Mouse (Mus musculus): ENCODE data around the gene Arel1. TPM values are rescaled to one million over a fixed set of nuclear protein-coding genes. Genes with fewer than 3 reads are reported as not detected.

The Arel1 gene
- polyA plus RNA-seq, 1 experiment from 2014 or later, result 8.8 TPM

DNA sequence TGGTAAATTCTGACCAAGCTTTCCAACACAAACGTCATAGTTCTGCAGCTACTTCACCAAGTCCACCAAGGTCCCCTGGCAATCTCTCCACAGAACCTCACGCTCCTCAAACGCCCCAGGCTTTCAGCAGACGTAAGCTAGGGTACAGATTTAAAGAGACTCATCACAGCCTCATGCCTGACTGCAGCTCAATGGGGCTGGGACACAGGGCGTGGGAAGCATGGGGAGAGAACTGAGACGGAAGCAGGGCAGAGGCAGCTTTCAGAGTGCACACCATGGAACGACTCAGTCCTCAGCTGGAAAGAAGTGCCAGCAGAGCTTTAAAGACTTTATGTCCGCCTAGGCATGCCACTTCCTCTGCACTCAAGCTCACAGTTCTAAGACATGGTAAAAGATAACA lies 19.2 kb downstream of the Arel1 start:
- no peaks in the 10 kb centered on the region for H3K4me1 ChIP-seq (replicated peaks; ENCODE audit: insufficient read depth, low read length)
- ATAC-seq (replicated peaks; ENCODE audit: low FRiP score, low read depth) (no peak), DNase-seq (ENCODE audit: low spot score) (no peak)
- H3K27me3 ChIP-seq (ENCODE audit: insufficient read depth, low read length), result no peaks in the 10 kb centered on the region
- TF ChIP-seq CTCF (IDR thresholded peaks at IDR 0.05; ENCODE audit: low read depth), result no peak
- H3K4me3 ChIP-seq (replicated peaks; ENCODE audit: low read depth, low read length), result no peak overlapping the region
- no peaks in the 10 kb centered on the region for H3K9me3 ChIP-seq (replicated peaks; ENCODE audit: low read length)
- no peak overlapping the region for H3K4me2 ChIP-seq (ENCODE audit: low read length)
- H3K36me3 ChIP-seq (ENCODE audit: insufficient read depth, low read length), result no peaks in the 10 kb centered on the region
- no peak overlapping the region for H3K27ac ChIP-seq
- 72% methylated on average over 8 of the region's 8 CpGs for WGBS
- no peak overlapping the region for H3K9ac ChIP-seq (ENCODE audit: low read depth, low read length)

DNA sequence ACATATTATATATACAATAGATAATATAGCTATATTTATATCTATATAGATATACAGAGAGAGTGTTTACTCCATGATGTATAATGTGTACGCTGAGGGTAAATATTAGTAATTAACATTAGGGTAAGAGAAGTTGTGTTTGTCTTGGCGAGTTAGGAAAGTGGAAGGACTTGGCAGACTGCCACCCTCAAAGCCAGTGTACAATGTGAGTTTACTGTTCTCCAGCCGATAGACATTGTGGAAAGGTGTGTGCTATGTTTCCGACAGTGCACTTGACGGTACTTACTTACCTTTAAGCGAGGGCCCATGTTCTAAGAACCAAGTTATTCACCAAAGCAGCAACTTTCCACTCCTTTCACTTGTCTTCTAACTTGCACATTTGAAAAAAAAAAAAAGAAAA lies 19.9 kb downstream of the Arel1 start:
- H3K4me2 ChIP-seq (ENCODE audit: low read length), result no peak overlapping the region
- DNase-seq (ENCODE audit: low spot score) (no peak), ATAC-seq (replicated peaks; ENCODE audit: low FRiP score, low read depth) (no peak)
- H3K9ac ChIP-seq (ENCODE audit: low read depth, low read length), result no peak overlapping the region
- H3K36me3 ChIP-seq (ENCODE audit: insufficient read depth, low read length), result 0 out of 2 replicates have a peak, but pooled peaks cover under 1% of the 10 kb centered on the region
- no peak overlapping the region for H3K27ac ChIP-seq
- no peaks in the 10 kb centered on the region for H3K27me3 ChIP-seq (ENCODE audit: insufficient read depth, low read length)
- WGBS, result 81% methylated on average over 6 of the region's 6 CpGs
- no peak for TF ChIP-seq CTCF (IDR thresholded peaks at IDR 0.05; ENCODE audit: low read depth)
- no peaks in the 10 kb centered on the region for H3K4me1 ChIP-seq (replicated peaks; ENCODE audit: insufficient read depth, low read length)
- H3K4me3 ChIP-seq (replicated peaks; ENCODE audit: low read depth, low read length), result no peak overlapping the region
- no peaks in the 10 kb centered on the region for H3K9me3 ChIP-seq (replicated peaks; ENCODE audit: low read length)

DNA sequence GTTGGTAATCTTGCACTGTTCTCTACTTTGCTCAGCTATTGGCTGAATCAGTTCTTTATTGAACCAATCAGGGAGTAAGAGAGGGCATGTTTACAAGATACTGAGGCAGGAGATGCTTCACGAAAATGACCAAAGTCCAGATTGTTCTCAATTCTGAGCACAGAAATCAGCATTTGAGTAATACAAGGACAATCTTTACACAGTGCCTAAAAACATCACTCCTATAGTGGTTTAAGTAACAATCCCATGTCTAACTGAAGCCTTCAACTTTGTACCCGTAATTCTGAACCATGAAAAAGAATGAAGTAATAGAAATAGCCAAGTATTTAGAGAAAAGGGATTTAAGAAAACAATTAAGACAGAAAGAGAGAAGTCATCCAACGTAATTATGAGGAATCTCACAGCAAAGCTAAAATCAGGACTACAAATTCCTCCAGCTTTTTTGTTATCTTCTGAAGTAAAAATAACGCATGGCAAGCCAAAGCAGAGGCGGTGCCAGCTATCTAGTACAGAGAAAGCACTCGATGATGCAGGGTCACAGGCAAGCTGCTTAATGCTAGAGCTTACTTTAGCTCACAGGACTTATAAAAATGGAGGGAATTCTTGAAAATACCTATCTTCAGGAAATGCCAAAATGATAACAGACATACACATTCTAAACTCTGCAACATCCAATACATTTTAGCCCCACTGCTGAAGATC lies 22.0 kb downstream of the Arel1 start:
- TF ChIP-seq CTCF (IDR thresholded peaks at IDR 0.05; ENCODE audit: low read depth), result no peak
- ATAC-seq (replicated peaks; ENCODE audit: low FRiP score, low read depth) (no peak), DNase-seq (ENCODE audit: low spot score) (no peak)
- no peak overlapping the region for H3K4me2 ChIP-seq (ENCODE audit: low read length)
- WGBS, result 92% methylated on average over 6 of the region's 6 CpGs
- H3K27me3 ChIP-seq (ENCODE audit: insufficient read depth, low read length), result no peaks in the 10 kb centered on the region
- no peaks in the 10 kb centered on the region for H3K9me3 ChIP-seq (replicated peaks; ENCODE audit: low read length)
- no peaks in the 10 kb centered on the region for H3K4me1 ChIP-seq (replicated peaks; ENCODE audit: insufficient read depth, low read length)
- H3K4me3 ChIP-seq (replicated peaks; ENCODE audit: low read depth, low read length), result no peak overlapping the region
- no peak overlapping the region for H3K9ac ChIP-seq (ENCODE audit: low read depth, low read length)
- no peak overlapping the region for H3K27ac ChIP-seq
- H3K36me3 ChIP-seq (ENCODE audit: insufficient read depth, low read length), result 0 out of 2 replicates have a peak, but pooled peaks cover 3% of the 10 kb centered on the region

GRCm38 (mm10) chr12:84947894-84948583 lies 22.7 kb downstream of the Arel1 start:
- Histone ChIP-seq H3K4me1 (replicated peaks; ENCODE audit: insufficient read depth, low read length) (no peaks in the 10 kb centered on the region), H3K27ac (no peak overlapping the region), H3K27me3 (ENCODE audit: insufficient read depth, low read length) (no peaks in the 10 kb centered on the region), H3K9ac (ENCODE audit: low read depth, low read length) (no peak overlapping the region), H3K4me2 (ENCODE audit: low read length) (no peak overlapping the region), H3K9me3 (replicated peaks; ENCODE audit: low read length) (no peaks in the 10 kb centered on the region), H3K4me3 (replicated peaks; ENCODE audit: low read depth, low read length) (no peak overlapping the region), H3K36me3 (ENCODE audit: insufficient read depth, low read length) (0 out of 2 replicates have a peak, but pooled peaks cover 3% of the 10 kb centered on the region)
- ATAC-seq (replicated peaks; ENCODE audit: low FRiP score, low read depth), result no peak
- WGBS, result 77% methylated on average over 2 of the region's 2 CpGs
- no peak for TF ChIP-seq CTCF (IDR thresholded peaks at IDR 0.05; ENCODE audit: low read depth)
- no peak for DNase-seq (ENCODE audit: low spot score)

DNA sequence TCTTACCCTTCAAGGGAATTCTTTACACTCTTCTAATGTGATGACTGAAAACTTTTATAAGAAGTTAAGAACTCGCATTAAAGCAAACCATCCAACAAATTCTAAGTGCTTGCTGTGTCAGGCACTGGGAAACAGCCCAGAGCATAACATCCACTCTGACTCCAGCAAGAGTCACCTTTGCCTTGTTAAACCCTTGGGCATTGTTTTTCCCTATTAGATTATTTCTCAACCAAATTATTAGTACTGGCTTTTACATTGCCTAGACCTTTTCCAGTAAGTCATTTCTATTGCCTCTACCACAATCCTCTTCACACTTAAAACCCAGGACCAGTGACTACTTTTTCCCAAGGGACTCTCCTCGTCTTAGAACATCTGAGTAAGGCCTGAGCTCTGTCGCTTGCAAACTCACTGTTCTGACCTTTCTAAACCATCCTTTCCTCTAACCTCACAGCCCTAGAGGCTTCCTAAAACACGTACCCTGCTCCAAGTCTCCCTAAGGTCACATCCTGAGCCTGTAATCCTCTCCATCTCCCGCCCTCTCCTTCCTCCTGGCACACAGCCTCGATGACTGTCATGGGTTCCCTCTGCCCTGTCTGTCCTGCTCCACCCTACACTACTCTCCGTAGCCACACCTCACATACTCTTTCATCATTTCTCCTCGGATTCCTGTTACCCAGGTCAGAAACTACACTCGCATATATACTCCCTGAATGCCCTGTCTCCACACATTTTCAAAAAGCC lies 25.7 kb downstream of the Arel1 start:
- ATAC-seq (replicated peaks; ENCODE audit: low FRiP score, low read depth), result no peak
- H3K9ac ChIP-seq (ENCODE audit: low read depth, low read length), result no peak overlapping the region
- H3K36me3 ChIP-seq (ENCODE audit: insufficient read depth, low read length), result peaks cover 20% of the 10 kb centered on the region
- H3K27ac ChIP-seq, result no peak overlapping the region
- H3K4me2 ChIP-seq (ENCODE audit: low read length), result no peak overlapping the region
- H3K9me3 ChIP-seq (replicated peaks; ENCODE audit: low read length), result no peaks in the 10 kb centered on the region
- H3K27me3 ChIP-seq (ENCODE audit: insufficient read depth, low read length), result no peaks in the 10 kb centered on the region
- no peaks in the 10 kb centered on the region for H3K4me1 ChIP-seq (replicated peaks; ENCODE audit: insufficient read depth, low read length)
- H3K4me3 ChIP-seq (replicated peaks; ENCODE audit: low read depth, low read length), result no peak overlapping the region
- 87% methylated on average over 9 of the region's 9 CpGs for WGBS
- no peak for TF ChIP-seq CTCF (IDR thresholded peaks at IDR 0.05; ENCODE audit: low read depth)
- DNase-seq (ENCODE audit: low spot score), result no peak

DNA sequence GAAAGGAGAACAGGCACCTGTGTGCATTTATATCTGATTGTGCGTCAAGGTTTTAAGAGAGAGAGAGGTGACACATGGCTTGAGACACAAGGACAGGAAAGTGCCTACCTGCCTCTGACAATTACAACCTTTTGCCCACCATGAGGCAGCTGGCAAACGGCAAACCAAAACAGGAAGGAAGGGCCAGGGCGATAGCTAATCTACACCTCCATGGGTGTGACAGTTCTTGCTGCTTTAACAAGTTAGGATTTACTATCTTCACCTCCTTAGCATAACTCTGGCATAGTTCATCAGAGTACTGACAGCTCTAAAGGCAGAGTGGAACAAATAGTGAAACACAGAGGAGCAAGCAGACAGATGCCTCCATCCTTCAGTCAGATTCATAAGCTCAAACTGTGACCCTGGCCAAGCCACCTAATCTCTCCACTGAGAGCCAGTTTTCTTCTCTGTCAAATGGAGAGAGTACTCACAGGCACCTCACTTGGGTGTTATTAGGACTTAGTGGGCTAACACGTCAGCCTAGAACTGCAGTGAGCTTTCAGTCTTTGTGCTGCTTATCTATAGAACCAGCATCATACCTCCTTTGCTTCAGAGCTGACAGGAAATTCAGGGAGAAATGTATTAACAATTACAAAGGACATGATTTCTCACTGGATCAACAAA lies 26.4 kb downstream of the Arel1 start:
- WGBS, result 78% methylated on average over 4 of the region's 4 CpGs
- no peak overlapping the region for H3K27ac ChIP-seq
- no peak for DNase-seq (ENCODE audit: low spot score)
- no peak overlapping the region for H3K9ac ChIP-seq (ENCODE audit: low read depth, low read length)
- H3K4me1 ChIP-seq (replicated peaks; ENCODE audit: insufficient read depth, low read length), result no peaks in the 10 kb centered on the region
- TF ChIP-seq CTCF (IDR thresholded peaks at IDR 0.05; ENCODE audit: low read depth), result no peak
- H3K36me3 ChIP-seq (ENCODE audit: insufficient read depth, low read length), result peaks cover 26% of the 10 kb centered on the region
- H3K4me3 ChIP-seq (replicated peaks; ENCODE audit: low read depth, low read length), result no peak overlapping the region
- no peak for ATAC-seq (replicated peaks; ENCODE audit: low FRiP score, low read depth)
- H3K4me2 ChIP-seq (ENCODE audit: low read length), result no peak overlapping the region
- no peaks in the 10 kb centered on the region for H3K9me3 ChIP-seq (replicated peaks; ENCODE audit: low read length)
- no peaks in the 10 kb centered on the region for H3K27me3 ChIP-seq (ENCODE audit: insufficient read depth, low read length)
